Mouse (Mus musculus): ENCODE measurements around the gene 1810037I17Rik. TPM values are rescaled to one million over a fixed set of nuclear protein-coding genes. Genes with fewer than 3 reads are reported as not detected.
A peak's percentile ranks its signal among the peaks of the same experiment; 100 is the strongest.

Gene 1810037I17Rik
- total and polyA plus RNA-seq, 3 experiments: 75.6 to 132 (median 106) TPM

DNA sequence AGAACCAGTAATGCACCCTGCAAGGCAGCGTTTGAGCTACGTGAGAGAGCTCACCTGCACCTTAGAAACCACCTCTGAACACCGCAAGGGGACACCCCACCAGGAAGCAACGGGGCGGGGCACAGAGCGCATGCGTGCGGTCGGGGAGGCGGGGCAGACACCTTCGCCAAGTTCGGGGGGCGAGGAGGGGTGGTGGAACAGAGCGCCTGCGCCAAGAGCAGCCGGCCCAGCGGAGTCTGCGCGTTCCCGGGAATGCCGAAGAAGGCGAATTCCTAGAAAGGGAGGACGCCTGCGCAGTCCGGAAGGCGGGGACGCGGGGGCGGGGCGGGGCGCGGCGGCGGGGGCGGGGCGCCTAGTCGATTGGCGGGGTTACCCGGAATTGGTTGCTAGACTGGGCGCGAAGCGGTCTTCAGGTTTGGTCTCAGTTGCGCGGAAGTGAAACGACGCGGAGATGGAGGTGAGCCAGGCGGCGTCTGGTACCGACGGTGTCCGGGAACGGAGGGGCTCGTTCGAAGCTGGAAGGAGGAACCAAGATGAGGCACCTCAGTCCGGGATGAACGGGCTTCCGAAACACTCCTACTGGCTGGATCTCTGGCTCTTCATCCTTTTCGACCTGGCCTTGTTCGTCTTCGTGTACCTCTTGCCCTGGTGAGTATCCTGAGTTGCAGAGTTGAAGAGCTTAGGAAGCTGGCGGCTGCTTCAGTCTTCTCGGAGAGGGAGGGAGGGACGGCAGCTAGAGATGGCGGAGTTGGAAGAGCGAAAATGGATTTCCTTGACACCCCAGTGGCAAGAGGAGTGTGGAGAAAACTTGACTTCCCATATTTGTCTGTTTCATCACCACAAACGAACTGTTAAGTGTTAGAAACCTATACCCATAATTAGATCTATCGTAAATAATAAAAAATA lies at the start of gene 1810037I17Rik (continued):
- TF ChIP-seq IRF4 (IDR thresholded peaks at IDR 0.05; ENCODE audit: low read depth, low read length) (peak; percentile 58), POLR2A (IDR thresholded peaks at IDR 0.05; ENCODE audit: low read depth, low read length) (peak; percentile 85)

DNA sequence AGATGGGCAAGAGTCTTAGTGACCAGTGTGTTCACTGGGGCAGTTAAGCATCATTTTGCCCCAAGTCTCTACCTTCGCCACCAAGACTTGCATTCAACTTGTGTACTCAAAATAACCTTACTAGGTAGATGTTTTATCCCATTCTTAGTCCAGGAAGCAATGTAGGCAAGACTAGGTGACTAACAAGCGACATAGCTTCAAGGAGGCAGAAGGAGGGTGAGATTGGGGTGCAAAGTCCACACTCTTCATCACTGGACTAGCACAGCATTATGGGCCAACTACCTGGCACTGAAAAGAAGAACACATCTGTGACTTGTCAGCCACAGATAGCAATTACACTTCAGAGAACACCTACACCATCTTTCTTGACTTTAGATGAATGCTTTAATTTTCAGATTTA lies 47.1 kb upstream of the 1810037I17Rik start:
- in situ Hi-C loops (cut with MboI; ENCODE audit: low pct_ligation_motif_present, low pct_unique_long_range_greater_than_20kb, low sequenced_read_pairs) (no loop called here), dilution Hi-C loops (cut with MboI; ENCODE audit: extremely low pct_ligation_motif_present, extremely low pct_unique_long_range_greater_than_20kb, low sequenced_read_pairs) (no loop called here)
- TF ChIP-seq IRF4 (IDR thresholded peaks at IDR 0.05; ENCODE audit: low read depth, low read length) (no peak), GABPA (IDR thresholded peaks at IDR 0.05; ENCODE audit: insufficient replicate concordance, low read depth, low read length) (no peak), UBTF (IDR thresholded peaks at IDR 0.05; ENCODE audit: low read depth, low read length) (no peak), ZC3H11A (IDR thresholded peaks at IDR 0.05; ENCODE audit: low read depth, low read length) (no peak), MXI1 (IDR thresholded peaks at IDR 0.05; ENCODE audit: low read depth, low read length) (no peak), TCF12 (IDR thresholded peaks at IDR 0.05; ENCODE audit: low read depth, low read length) (no peak)
- no peak for DNase-seq (ENCODE audit: extremely low read depth)
- Histone ChIP-seq H3K79me2 (replicated peaks; ENCODE audit: control insufficient read depth, extremely low read depth, insufficient read depth, poor library complexity, severe bottlenecking) (no peaks in the 10 kb centered on the region), H3K4me3 (replicated peaks in 1 of 3; ENCODE audit: low read depth in 2 of 3, low read length in 2 of 3, poor library complexity in 1 of 3) (no peak overlapping the region), H3K36me3 (replicated peaks in 1 of 2; ENCODE audit: control insufficient read depth in 1 of 2, insufficient read depth in 1 of 2, low read length in 1 of 2) (no peaks in the 10 kb centered on the region), H3K4me1 (ENCODE audit: control insufficient read depth in 1 of 2, insufficient read depth in 2 of 2) (no peaks in the 10 kb centered on the region), H3K27ac (ENCODE audit: insufficient read depth, low read depth) (no peak overlapping the region), H3K4me2 (ENCODE audit: insufficient read depth, low read depth, poor library complexity, severe bottlenecking) (no peak overlapping the region), H3K9ac (ENCODE audit: insufficient read depth, low read depth) (no peak overlapping the region), H3K9me3 (replicated peaks; ENCODE audit: low read length) (no peaks in the 10 kb centered on the region), H3K27me3 (replicated peaks) (no peaks in the 10 kb centered on the region)

DNA sequence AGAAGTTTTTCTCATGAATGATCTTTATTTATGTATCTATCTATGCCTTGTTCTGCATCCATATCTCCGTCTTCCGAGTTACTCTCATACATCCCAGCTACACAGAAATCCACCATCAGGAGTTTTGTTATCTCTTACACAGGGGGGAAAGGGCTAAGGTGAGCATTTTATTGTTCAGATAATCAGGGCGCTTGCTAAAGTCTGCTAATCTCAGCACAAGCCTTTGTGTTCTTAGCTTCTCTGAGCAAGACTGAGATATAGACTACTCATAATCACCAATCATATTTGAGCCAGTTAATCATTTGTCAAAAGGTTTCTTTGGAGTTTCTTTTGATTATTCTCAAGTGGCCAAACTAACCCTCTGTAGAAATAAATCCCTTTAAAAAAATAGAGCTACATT lies 46.5 kb upstream of the 1810037I17Rik start:
- in situ Hi-C loops (cut with MboI; ENCODE audit: low pct_ligation_motif_present, low pct_unique_long_range_greater_than_20kb, low sequenced_read_pairs) (no loop called here), dilution Hi-C loops (cut with MboI; ENCODE audit: extremely low pct_ligation_motif_present, extremely low pct_unique_long_range_greater_than_20kb, low sequenced_read_pairs) (no loop called here)
- TF ChIP-seq JUND (conservative IDR thresholded peaks at IDR 0.05; ENCODE audit: low read depth, low read length) (no peak), ELF1 (IDR thresholded peaks at IDR 0.05; ENCODE audit: low read depth, low read length) (no peak), ZNF384 (IDR thresholded peaks at IDR 0.05; ENCODE audit: low read depth, low read length) (no peak), HCFC1 (IDR thresholded peaks at IDR 0.05; ENCODE audit: low read depth, low read length) (no peak), IRF4 (IDR thresholded peaks at IDR 0.05; ENCODE audit: low read depth, low read length) (no peak), NELFE (IDR thresholded peaks at IDR 0.05; ENCODE audit: low read depth, low read length) (no peak), ZMIZ1 (IDR thresholded peaks at IDR 0.05; ENCODE audit: low read depth, low read length) (no peak), SMC3 (IDR thresholded peaks at IDR 0.05; ENCODE audit: low read depth, low read length) (no peak), EP300 (IDR thresholded peaks at IDR 0.05; ENCODE audit: low read length) (no peak), POLR2AphosphoS2 (IDR thresholded peaks at IDR 0.05; ENCODE audit: low read depth, low read length) (no peak), UBTF (IDR thresholded peaks at IDR 0.05; ENCODE audit: low read depth, low read length) (no peak), CHD1 (IDR thresholded peaks at IDR 0.05; ENCODE audit: low read depth, low read length) (no peak), MAFK (IDR thresholded peaks at IDR 0.05; ENCODE audit: insufficient replicate concordance, low read length) (no peak), JUN (IDR thresholded peaks at IDR 0.05; ENCODE audit: insufficient read depth, low read depth, low read length) (no peak)
- Histone ChIP-seq H3K27me3 (replicated peaks) (no peaks in the 10 kb centered on the region), H3K79me2 (replicated peaks; ENCODE audit: control insufficient read depth, extremely low read depth, insufficient read depth, poor library complexity, severe bottlenecking) (no peaks in the 10 kb centered on the region), H3K9me3 (replicated peaks; ENCODE audit: low read length) (no peaks in the 10 kb centered on the region), H3K4me3 (replicated peaks in 1 of 3; ENCODE audit: low read depth in 2 of 3, low read length in 2 of 3, poor library complexity in 1 of 3) (no peak overlapping the region), H3K27ac (ENCODE audit: insufficient read depth, low read depth) (no peak overlapping the region), H3K4me1 (ENCODE audit: control insufficient read depth in 1 of 2, insufficient read depth in 2 of 2) (no peaks in the 10 kb centered on the region), H3K9ac (ENCODE audit: insufficient read depth, low read depth) (no peak overlapping the region), H3K4me2 (ENCODE audit: insufficient read depth, low read depth, poor library complexity, severe bottlenecking) (no peak overlapping the region), H3K36me3 (replicated peaks in 1 of 2; ENCODE audit: control insufficient read depth in 1 of 2, insufficient read depth in 1 of 2, low read length in 1 of 2) (no peaks in the 10 kb centered on the region)
- DNase-seq (ENCODE audit: extremely low read depth): no peak
